Mouse (Mus musculus): ENCODE measurements at regions not wholly inside any gene's neighbourhood (a gene's known extent, or its start where the extent isn't known, plus 50 kb on each side); places are given as distances from the start of the nearest gene placed in this dataset.
"Not testable (repeated sequence)": the region's sequence is repeated elsewhere in the genome, so short reads cannot be mapped to it uniquely, and the experiment has no call there.

GRCm38 (mm10) chr1:142108826-142109225, 1531.6 kb upstream of the B3galt2 start:
- H3K9me3 ChIP-seq (replicated peaks; ENCODE audit: control insufficient read depth, low read length); H3K36me3 ChIP-seq (replicated peaks; ENCODE audit: control insufficient read depth, insufficient read depth, low read depth, low read length); ATAC-seq (replicated peaks; ENCODE audit: insufficient number of reproducible peaks, low FRiP score, low TSS enrichment, low read depth); H3K27me3 ChIP-seq (ENCODE audit: control insufficient read depth, insufficient read depth, low read length); H3K27ac ChIP-seq (replicated peaks; ENCODE audit: low read depth, low read length); H3K4me3 ChIP-seq (ENCODE audit: low read depth, low read length); H3K4me1 ChIP-seq (ENCODE audit: control insufficient read depth, insufficient read depth, low read length); H3K9ac ChIP-seq (replicated peaks; ENCODE audit: low read length); DNase-seq (ENCODE audit: low spot score); H3K4me2 ChIP-seq (ENCODE audit: low read depth, low read length): not testable (repeated sequence)
- WGBS, result 21% methylated on average over 3 of the region's 3 CpGs

GRCm38 (mm10) chr1:142157310-142157709, 1483.2 kb upstream of the B3galt2 start:
- Histone ChIP-seq H3K36me3 (replicated peaks; ENCODE audit: control insufficient read depth, insufficient read depth, low read depth, low read length) (no peaks in the 10 kb centered on the region), H3K27me3 (ENCODE audit: control insufficient read depth, insufficient read depth, low read length) (no peaks in the 10 kb centered on the region), H3K4me1 (ENCODE audit: control insufficient read depth, insufficient read depth, low read length) (no peaks in the 10 kb centered on the region), H3K4me3 (ENCODE audit: low read depth, low read length) (no peak overlapping the region), H3K27ac (replicated peaks; ENCODE audit: low read depth, low read length) (no peak overlapping the region), H3K4me2 (ENCODE audit: low read depth, low read length) (no peak overlapping the region), H3K9ac (replicated peaks; ENCODE audit: low read length) (no peak overlapping the region), H3K9me3 (replicated peaks; ENCODE audit: control insufficient read depth, low read length) (no peaks in the 10 kb centered on the region)
- 69% methylated on average over 2 of the region's 2 CpGs for WGBS
- DNase-seq (ENCODE audit: low spot score) (no peak), ATAC-seq (replicated peaks; ENCODE audit: insufficient number of reproducible peaks, low FRiP score, low TSS enrichment, low read depth) (no peak)

- Histone ChIP-seq H3K4me2 (ENCODE audit: low read depth, low read length) (no peak overlapping the region), H3K4me1 (ENCODE audit: control insufficient read depth, insufficient read depth, low read length) (no peaks in the 10 kb centered on the region), H3K9ac (replicated peaks; ENCODE audit: low read length) (no peak overlapping the region), H3K9me3 (replicated peaks; ENCODE audit: control insufficient read depth, low read length) (no peaks in the 10 kb centered on the region), H3K27me3 (ENCODE audit: control insufficient read depth, insufficient read depth, low read length) (no peaks in the 10 kb centered on the region), H3K27ac (replicated peaks; ENCODE audit: low read depth, low read length) (no peak overlapping the region), H3K36me3 (replicated peaks; ENCODE audit: control insufficient read depth, insufficient read depth, low read depth, low read length) (no peaks in the 10 kb centered on the region), H3K4me3 (ENCODE audit: low read depth, low read length) (no peak overlapping the region)
- ATAC-seq (replicated peaks; ENCODE audit: insufficient number of reproducible peaks, low FRiP score, low TSS enrichment, low read depth), result no peak
- no peak for DNase-seq (ENCODE audit: low spot score)
Measured at GRCm38 (mm10) chr1:142159481-142159880, 1481.0 kb upstream of the B3galt2 start.

GRCm38 (mm10) chr1:142166945-142167344, 1473.5 kb upstream of the B3galt2 start:
- ATAC-seq (replicated peaks; ENCODE audit: insufficient number of reproducible peaks, low FRiP score, low TSS enrichment, low read depth), result no peak

GRCm38 (mm10) chr1:142171134-142171533, 1469.3 kb upstream of the B3galt2 start:
- DNase-seq (ENCODE audit: low spot score), result peak; percentile 9
- Histone ChIP-seq H3K4me1 (ENCODE audit: control insufficient read depth, insufficient read depth, low read length) (no peaks in the 10 kb centered on the region), H3K9me3 (replicated peaks; ENCODE audit: control insufficient read depth, low read length) (no peaks in the 10 kb centered on the region)

More at GRCm38 (mm10) chr1:142166945-142167344, 1473.5 kb upstream of the B3galt2 start:
- Histone ChIP-seq H3K36me3 (replicated peaks; ENCODE audit: control insufficient read depth, insufficient read depth, low read depth, low read length) (no peaks in the 10 kb centered on the region), H3K4me1 (ENCODE audit: control insufficient read depth, insufficient read depth, low read length) (no peaks in the 10 kb centered on the region), H3K27me3 (ENCODE audit: control insufficient read depth, insufficient read depth, low read length) (no peaks in the 10 kb centered on the region), H3K27ac (replicated peaks; ENCODE audit: low read depth, low read length) (no peak overlapping the region), H3K4me2 (ENCODE audit: low read depth, low read length) (no peak overlapping the region), H3K9me3 (replicated peaks; ENCODE audit: control insufficient read depth, low read length) (no peaks in the 10 kb centered on the region), H3K4me3 (ENCODE audit: low read depth, low read length) (no peak overlapping the region), H3K9ac (replicated peaks; ENCODE audit: low read length) (no peak overlapping the region)
- no peak for DNase-seq (ENCODE audit: low spot score)

GRCm38 (mm10) chr1:142214778-142215177, 1425.7 kb upstream of the B3galt2 start:
- Histone ChIP-seq H3K4me1 (ENCODE audit: control insufficient read depth, insufficient read depth, low read length) (no peaks in the 10 kb centered on the region), H3K27ac (replicated peaks; ENCODE audit: low read depth, low read length) (no peak overlapping the region), H3K27me3 (ENCODE audit: control insufficient read depth, insufficient read depth, low read length) (no peaks in the 10 kb centered on the region), H3K4me3 (ENCODE audit: low read depth, low read length) (no peak overlapping the region), H3K9me3 (replicated peaks; ENCODE audit: control insufficient read depth, low read length) (no peaks in the 10 kb centered on the region), H3K36me3 (replicated peaks; ENCODE audit: control insufficient read depth, insufficient read depth, low read depth, low read length) (no peaks in the 10 kb centered on the region), H3K4me2 (ENCODE audit: low read depth, low read length) (no peak overlapping the region), H3K9ac (replicated peaks; ENCODE audit: low read length) (no peak overlapping the region)
- WGBS, result 91% methylated on average over 1 of the region's 1 CpGs
- DNase-seq (ENCODE audit: low spot score) (no peak), ATAC-seq (replicated peaks; ENCODE audit: insufficient number of reproducible peaks, low FRiP score, low TSS enrichment, low read depth) (no peak)

More at GRCm38 (mm10) chr1:142171134-142171533, 1469.3 kb upstream of the B3galt2 start:
- no peaks in the 10 kb centered on the region for H3K36me3 ChIP-seq (replicated peaks; ENCODE audit: control insufficient read depth, insufficient read depth, low read depth, low read length)
- H3K4me3 ChIP-seq (ENCODE audit: low read depth, low read length), result no peak overlapping the region
- WGBS, result 64% methylated on average over 1 of the region's 1 CpGs
- H3K27me3 ChIP-seq (ENCODE audit: control insufficient read depth, insufficient read depth, low read length), result no peaks in the 10 kb centered on the region
- no peak for ATAC-seq (replicated peaks; ENCODE audit: insufficient number of reproducible peaks, low FRiP score, low TSS enrichment, low read depth)
- H3K9ac ChIP-seq (replicated peaks; ENCODE audit: low read length), result no peak overlapping the region
- no peak overlapping the region for H3K27ac ChIP-seq (replicated peaks; ENCODE audit: low read depth, low read length)
- H3K4me2 ChIP-seq (ENCODE audit: low read depth, low read length), result no peak overlapping the region
